Mouse (Mus musculus) cortical plate, adult 2 months (tissue): ENCODE results near the gene Emb. TPM values are rescaled to one million over a fixed set of nuclear protein-coding genes. Genes with fewer than 3 reads are reported as not detected.

Experiments
- H3K27ac ChIP-seq: fragments of 200-500 bp; 2 replicates; pipeline ENCODE4 v1.5.1; 2012; ENCODE audit warnings: low read length, control low read depth, inconsistent platforms; ENCODE audit not compliant: insufficient read depth
- H3K4me1 ChIP-seq: fragments of 200-500 bp; 2 replicates; pipeline ENCODE4 v1.6.1; 2011; ENCODE audit warnings: low read length; ENCODE audit not compliant: control insufficient read depth, insufficient read depth
- H3K4me3 ChIP-seq: fragments of 200-500 bp; 2 replicates; pipeline ENCODE4 v1.5.1; 2011; ENCODE audit warnings: mild to moderate bottlenecking, low read length, control low read depth; ENCODE audit not compliant: insufficient read depth
- CTCF ChIP-seq: fragments of 200-500 bp; IDR thresholded peaks from 2 replicates; pipeline ENCODE4 v1.5.1; 2011; ENCODE audit warnings: mild to moderate bottlenecking, control low read depth, low read length; ENCODE audit not compliant: insufficient read depth; ENCODE audit errors: extremely low read depth
- POLR2A ChIP-seq: fragments of 200-500 bp; IDR thresholded peaks from 2 replicates; pipeline ENCODE4 v1.6.1; 2011; ENCODE audit warnings: mild to moderate bottlenecking, low read length, control low read depth; ENCODE audit not compliant: insufficient read depth; ENCODE audit errors: extremely low read depth
- polyA plus RNA-seq: library from polyadenylated mRNA; depleted of rRNA; stranded (reverse); fragments of >200 nt; gene quantifications from 2 replicates; pipeline ENCODE4 v1.2.3, GENCODE M21; 2012

Gene Emb
- polyA plus RNA-seq, 1 experiment = 21.0 TPM

DNA sequence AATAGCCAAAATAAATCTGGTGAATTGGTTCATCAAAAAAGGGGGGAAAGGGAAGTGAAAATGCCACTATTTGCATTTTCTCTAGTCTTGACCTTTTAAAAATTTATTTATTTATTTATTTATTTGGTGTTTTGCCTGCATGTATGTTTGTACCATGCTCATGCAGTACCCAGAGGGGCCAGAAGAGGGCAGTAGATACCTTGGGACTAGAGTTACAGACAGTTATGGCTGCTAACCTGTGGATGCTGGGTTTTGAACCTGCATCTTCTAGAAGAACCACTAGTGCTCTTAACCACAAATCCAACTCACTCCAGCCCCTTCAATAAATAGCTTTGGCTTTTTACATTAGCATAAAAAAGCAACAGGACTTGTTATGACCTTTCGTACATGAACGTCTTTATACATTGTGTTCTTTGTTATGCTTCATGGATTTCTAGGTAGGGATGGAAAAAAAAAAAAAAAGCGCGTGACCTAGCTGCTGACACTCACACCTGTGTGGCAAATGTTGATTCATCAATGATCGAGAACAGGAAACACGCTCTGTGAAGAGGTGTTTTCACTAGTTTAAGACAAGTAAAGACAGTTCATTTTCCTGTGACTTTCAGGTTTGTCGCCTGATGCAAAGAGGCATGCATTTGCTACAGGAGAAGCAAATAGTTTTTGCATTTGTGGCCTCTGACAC, 9.8 kb upstream of the Emb start:
- Histone ChIP-seq H3K4me1 (no peaks in the 10 kb centered on the region), H3K4me3 (no peak overlapping the region), H3K27ac (no peak overlapping the region)
- TF ChIP-seq POLR2A = no peak
- peak; percentile 70 for TF ChIP-seq CTCF

GRCm38 (mm10) chr13:117202755-117203471, 5.4 kb upstream of the Emb start:
- H3K4me3 ChIP-seq = no peak overlapping the region
- TF ChIP-seq CTCF = peak; percentile 78
- no peak for TF ChIP-seq POLR2A
- no peak overlapping the region for H3K27ac ChIP-seq
- H3K4me1 ChIP-seq = no peaks in the 10 kb centered on the region

GRCm38 (mm10) chr13:117204685-117205084, 3.7 kb upstream of the Emb start:
- no peak overlapping the region for H3K4me3 ChIP-seq
- no peak overlapping the region for H3K27ac ChIP-seq
- H3K4me1 ChIP-seq = no peaks in the 10 kb centered on the region
- TF ChIP-seq CTCF (no peak), POLR2A (no peak)

GRCm38 (mm10) chr13:117206066-117206465, 2.3 kb upstream of the Emb start:
- no peaks in the 10 kb centered on the region for H3K4me1 ChIP-seq
- TF ChIP-seq POLR2A (no peak), CTCF (no peak)
- no peak overlapping the region for H3K4me3 ChIP-seq
- H3K27ac ChIP-seq = no peak overlapping the region

- H3K27ac ChIP-seq = no peak overlapping the region
- no peak for TF ChIP-seq CTCF
- peaks cover 2% of the 10 kb centered on the region; the same call in 1 of the 2 replicates for H3K4me1 ChIP-seq
Observed at GRCm38 (mm10) chr13:117211386-117211875, 3.1 kb downstream of the Emb start.

DNA sequence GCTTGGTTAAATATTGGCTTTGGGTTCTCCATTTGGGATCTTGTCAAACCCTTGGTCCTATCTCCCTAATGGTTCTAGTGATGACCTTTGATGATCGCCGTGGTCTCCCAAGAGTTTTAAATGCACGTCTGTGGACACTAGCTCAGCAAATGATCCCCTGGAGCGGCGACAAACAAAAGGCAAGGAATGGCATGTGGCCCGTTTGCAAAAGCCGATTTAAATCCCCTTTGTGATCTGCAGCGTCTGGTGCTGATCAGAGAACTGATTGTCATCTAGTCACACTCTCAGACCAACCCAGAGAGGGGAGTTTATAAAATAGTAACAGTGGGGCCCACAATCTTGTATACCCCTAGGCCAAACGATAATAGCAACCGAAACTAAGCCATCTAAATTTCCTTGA, 7.1 kb downstream of the Emb start:
- peaks cover 2% of the 10 kb centered on the region; the same call in 1 of the 2 replicates for H3K4me1 ChIP-seq
- TF ChIP-seq CTCF = no peak
- no peak for TF ChIP-seq POLR2A
- H3K4me3 ChIP-seq = no peak overlapping the region
- no peak overlapping the region for H3K27ac ChIP-seq

More at GRCm38 (mm10) chr13:117211386-117211875, 3.1 kb downstream of the Emb start:
- no peak overlapping the region for H3K4me3 ChIP-seq

GRCm38 (mm10) chr13:117216126-117216525, 7.8 kb downstream of the Emb start:
- Histone ChIP-seq H3K4me1 (peaks cover 2% of the 10 kb centered on the region; the same call in 1 of the 2 replicates), H3K4me3 (no peak overlapping the region), H3K27ac (no peak overlapping the region)
- TF ChIP-seq POLR2A = no peak
- no peak for TF ChIP-seq CTCF

- Histone ChIP-seq H3K4me3 (no peak overlapping the region), H3K4me1 (peaks cover 2% of the 10 kb centered on the region; the same call in 1 of the 2 replicates), H3K27ac (no peak overlapping the region)
- no peak for TF ChIP-seq CTCF
- no peak for TF ChIP-seq POLR2A
Observed at GRCm38 (mm10) chr13:117216752-117217363, 8.5 kb downstream of the Emb start.

DNA sequence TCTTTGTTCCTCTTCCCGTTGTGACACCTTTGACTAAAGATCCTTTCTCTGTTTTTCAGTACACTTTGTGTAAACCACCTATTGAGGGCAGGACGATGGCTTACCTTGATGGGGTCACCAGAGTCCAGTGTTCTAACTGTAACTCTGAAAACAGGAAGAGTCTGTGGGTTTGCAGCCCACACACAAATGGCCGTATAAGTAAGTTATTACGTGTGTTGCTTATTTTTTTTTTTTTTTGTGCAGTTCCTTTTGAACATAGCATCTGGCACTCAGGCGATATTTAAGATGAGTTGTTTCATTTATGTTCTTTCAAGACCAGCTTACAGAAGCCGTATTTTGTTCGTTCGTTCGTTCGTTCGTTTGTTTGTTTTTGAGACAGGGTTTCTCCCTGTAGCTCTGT, 9.3 kb downstream of the Emb start:
- Histone ChIP-seq H3K27ac (no peak overlapping the region), H3K4me3 (no peak overlapping the region), H3K4me1 (peaks cover 2% of the 10 kb centered on the region; the same call in 1 of the 2 replicates)
- no peak for TF ChIP-seq CTCF
- TF ChIP-seq POLR2A = no peak

GRCm38 (mm10) chr13:117218092-117218491, 9.8 kb downstream of the Emb start:
- Histone ChIP-seq H3K4me1 (peaks cover 2% of the 10 kb centered on the region; the same call in 1 of the 2 replicates), H3K27ac (no peak overlapping the region), H3K4me3 (no peak overlapping the region)
- TF ChIP-seq POLR2A (no peak), CTCF (no peak)
